In the genomic region with DNA sequence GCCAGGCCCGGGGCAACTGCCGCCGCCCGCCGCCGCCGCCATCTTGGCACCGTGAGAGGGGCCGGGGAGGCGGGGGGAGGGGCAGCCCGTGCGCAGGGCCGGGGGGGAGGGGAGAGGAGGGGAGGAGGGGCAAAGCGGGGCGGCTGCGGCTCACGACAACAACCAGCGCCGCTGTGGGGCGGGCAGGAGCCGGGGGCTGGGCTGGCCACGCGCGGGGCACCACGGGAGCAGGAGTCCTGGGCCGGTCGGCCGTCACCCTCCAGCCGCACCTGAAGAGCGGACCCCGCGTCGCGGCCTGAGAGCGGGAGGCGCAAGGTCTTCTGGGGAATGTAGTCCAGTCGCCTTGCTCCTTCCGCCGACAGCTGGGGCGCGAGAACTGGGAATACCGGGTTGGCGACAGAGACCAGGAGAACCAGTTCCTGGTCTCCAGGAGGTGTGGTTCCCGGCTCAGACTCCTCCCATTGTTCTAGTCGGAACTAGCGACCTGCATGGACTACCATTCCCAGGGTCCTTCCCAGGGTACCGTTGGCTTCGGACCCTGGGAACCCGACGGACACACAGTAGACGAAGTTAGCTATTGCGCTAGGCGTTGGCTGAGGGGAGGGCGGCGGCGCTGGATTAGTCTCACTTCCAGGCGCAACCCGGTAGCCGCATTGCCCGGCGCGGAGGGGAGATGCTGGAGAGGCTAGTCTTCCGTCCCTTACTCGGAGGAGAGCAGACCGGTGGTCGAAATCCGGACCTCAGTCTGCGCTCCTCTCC, we compare ENCODE assay signal across 8 mouse cellular contexts. TPM values are rescaled to one million over a fixed set of nuclear protein-coding genes. Genes with fewer than 3 reads are reported as not detected.
DNase-seq lines count a peak whose midpoint lies in the region; ATAC-seq and TF ChIP-seq lines count a peak whose summit lies in the region.

A gene (minus strand): TSS at position 51 of the 759 bp plus-strand sequence.

- TF ChIP-seq CTCF in Patski (IDR thresholded peaks at IDR 0.05) = no peak

- peak within 1 kb of the TSS; percentile 89 for H3K4me2 ChIP-seq in hindbrain, embryonic 13.5 days

- H3K27ac ChIP-seq in hindbrain, embryonic 13.5 days = peak within 1 kb of the TSS; percentile 97

- under 1% methylated on average over 61 of the region's 68 CpGs for WGBS in hindbrain, embryonic 13.5 days

- H3K4me1 ChIP-seq in hindbrain, embryonic 13.5 days (replicated peaks) = peaks cover 30% of the 10 kb centered on the region

- H3K36me3 ChIP-seq in hindbrain, embryonic 13.5 days = peaks cover 30% of the 10 kb centered on the region

- peak within 1 kb of the TSS; percentile 99 for H3K9ac ChIP-seq in hindbrain, embryonic 13.5 days

- H3K9me3 ChIP-seq in hindbrain, embryonic 13.5 days = no peaks in the 10 kb centered on the region

- in situ Hi-C loops in Patski (cut with MboI; ENCODE audit: low pct_unique_long_range_greater_than_20kb) = no loop called here

- DNase-seq in Patski (ENCODE audit: low read depth, low spot score) = peak; percentile 94
- peak; percentile 95 to 97 for DNase-seq in cerebellum, postnatal 14 days
- peak; percentile 93 to 97 for DNase-seq in frontal cortex, postnatal 14 days (ENCODE audit: low spot score in 2 of 2)
- peak; percentile 78 to 96 for DNase-seq in layer of hippocampus, postnatal 25 days (ENCODE audit: extremely low spot score in 1 of 2, low spot score in 1 of 2)
- peak; percentile 98 for DNase-seq in lung, postnatal 25 days (ENCODE audit: low spot score)
- DNase-seq in retina, embryonic 14.5 days (ENCODE audit: low spot score) = peak; percentile 97
- DNase-seq in thymus, postnatal 4 days = peak; percentile 90

- no peaks in the 10 kb centered on the region for H3K27me3 ChIP-seq in Patski
- no peaks in the 10 kb centered on the region; the same call in 1 of the 2 replicates for H3K27me3 ChIP-seq in hindbrain, embryonic 13.5 days

- peak; percentile 92 for ATAC-seq in Patski
- peak; percentile 96 for ATAC-seq in hindbrain, embryonic 13.5 days (ENCODE audit: low FRiP score)

- POLR2A ChIA-PET in Patski (lab: Charles Lee) = interaction anchor here (0.8 to 2.9 kb wide), 5 partner anchors 13 to 37 kb away, joined by 3 to 10 read pairs (median 5); a partner anchor contains a TSS

- peak within 1 kb of the TSS; percentile 97 for H3K4me3 ChIP-seq in hindbrain, embryonic 13.5 days

- CTCF ChIA-PET in Patski (lab: Charles Lee) = interaction anchor here (1.0 to 6.9 kb wide), 6 partner anchors 10 to 35 kb away, joined by 3 to 65 read pairs (median 7); a partner anchor contains a TSS

RNA-seq across cellular contexts. Expression of the gene that starts here (rescaled TPM):
- polyA plus RNA-seq in Patski (2021) = 40.7 TPM
- 10.7 and 11.3 TPM in 2 replicates for polyA plus RNA-seq in hindbrain, embryonic 13.5 days (2015; fragmentation: Nextera tagmentation; extraction: Ambion mirVana)
- 10 to 100 TPM; 39.1 to 57.1 TPM for total RNA-seq in layer of hippocampus, postnatal 25 days (2021)

Comparison
In these comparisons a context has a peak if more than half of its experiments do, and no peak if none do; other contexts are left out.
1. Peak in every context shown above with its lines: DNase-seq, ATAC-seq, H3K4me3 ChIP-seq and H3K27ac ChIP-seq.